Mouse (Mus musculus) intestine, embryonic 16.5 days (tissue): ENCODE data around the gene Rbm47. TPM values are rescaled to one million over a fixed set of nuclear protein-coding genes. Genes with fewer than 3 reads are reported as not detected.
"Not testable (repeated sequence)": the region's sequence is repeated elsewhere in the genome, so short reads cannot be mapped to it uniquely, and the experiment has no call there.

Source experiments
- ATAC-seq: fragments of 200-750 bp; cut with Nextera tagmentation; 2 replicates; pipeline ENCODE4 v1.8.0; 2017; ENCODE audit warnings: moderate TSS enrichment, moderate library complexity
- H3K27ac ChIP-seq: fragments of 300-500 bp; sonication (generic); 2 replicates; pipeline ENCODE4 v1.5.1; 2014; ENCODE audit warnings: mild to moderate bottlenecking, low read length
- H3K27me3 ChIP-seq: fragments of 300-500 bp; sonication (generic); replicated peaks from 2 replicates; pipeline ENCODE4 v1.6.1; 2014; ENCODE audit warnings: low read length, control low read depth, mixed read lengths; ENCODE audit not compliant: control insufficient read depth, insufficient read depth
- H3K36me3 ChIP-seq: fragments of 300-500 bp; sonication (generic); 2 replicates; pipeline ENCODE4 v1.6.1; 2014; ENCODE audit warnings: low read length, control low read depth; ENCODE audit not compliant: control insufficient read depth, insufficient read depth
- H3K4me1 ChIP-seq: fragments of 300-500 bp; sonication (generic); 2 replicates; pipeline ENCODE4 v1.6.1; 2014; ENCODE audit warnings: low read length, control low read depth, mixed read lengths; ENCODE audit not compliant: control insufficient read depth, insufficient read depth
- H3K4me2 ChIP-seq: fragments of 300-500 bp; sonication (generic); 2 replicates; pipeline ENCODE4 v1.6.1; 2014; ENCODE audit warnings: low read depth, low read length, control low read depth
- H3K4me3 ChIP-seq: fragments of 300-500 bp; sonication (generic); 2 replicates; pipeline ENCODE4 v1.5.1; 2014; ENCODE audit warnings: mild to moderate bottlenecking, low read length
- H3K9ac ChIP-seq: fragments of 300-500 bp; sonication (generic); 2 replicates; pipeline ENCODE4 v1.6.1; 2014; ENCODE audit warnings: low read depth, low read length
- H3K9me3 ChIP-seq: fragments of 300-500 bp; sonication (generic); 2 replicates; pipeline ENCODE4 v1.6.1; 2016; ENCODE audit warnings: low read length, control low read depth; ENCODE audit not compliant: control insufficient read depth
- WGBS: fragments of 180-500 bp; shearing (Covaris S2); extraction: QIAGEN DNeasy Blood & Tissue Kit; methylation state at CpG from one replicate; pipeline ENCODE4 v1.1.7; 2014; 5-methylcytosine and 5-hydroxymethylcytosine counted together
- polyA plus RNA-seq: library from polyadenylated mRNA; unstranded; fragments of >200 nt; fragmentation: Nextera tagmentation; extraction: Ambion mirVana; gene quantifications from 2 replicates; pipeline ENCODE4 v1.2.1, GENCODE M21; 2015

Rbm47 gene
- polyA plus RNA-seq, 1 experiment from 2014 or later: 149 TPM

DNA sequence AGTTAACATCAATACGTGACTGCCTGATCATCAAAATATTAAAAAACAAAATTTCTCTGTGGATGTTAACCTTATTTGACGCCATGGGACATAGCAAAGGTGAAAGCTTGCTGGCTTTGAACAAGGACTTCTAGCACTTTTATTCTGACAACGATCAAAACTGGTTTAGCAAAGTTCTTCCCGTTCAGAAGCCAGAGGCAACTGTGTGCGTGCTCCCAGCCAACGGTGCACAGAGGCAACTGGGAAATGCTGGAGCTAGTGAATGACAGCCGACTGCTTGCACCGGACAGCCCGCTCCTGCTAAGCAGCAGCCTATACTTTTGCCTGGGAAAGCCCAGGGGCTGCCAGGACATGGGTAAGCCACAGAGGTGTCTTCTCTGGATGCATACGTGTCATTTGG lies 22.4 kb upstream of the Rbm47 start:
- ATAC-seq: no peak
- WGBS: 77% methylated on average over 10 of the region's 10 CpGs
- no peak overlapping the region for H3K4me3 ChIP-seq
- H3K4me2 ChIP-seq: no peak overlapping the region
- no peaks in the 10 kb centered on the region for H3K27me3 ChIP-seq
- H3K9ac ChIP-seq: no peak overlapping the region
- no peaks in the 10 kb centered on the region for H3K36me3 ChIP-seq
- H3K27ac ChIP-seq: no peak overlapping the region
- no peaks in the 10 kb centered on the region for H3K4me1 ChIP-seq
- no peaks in the 10 kb centered on the region for H3K9me3 ChIP-seq

DNA sequence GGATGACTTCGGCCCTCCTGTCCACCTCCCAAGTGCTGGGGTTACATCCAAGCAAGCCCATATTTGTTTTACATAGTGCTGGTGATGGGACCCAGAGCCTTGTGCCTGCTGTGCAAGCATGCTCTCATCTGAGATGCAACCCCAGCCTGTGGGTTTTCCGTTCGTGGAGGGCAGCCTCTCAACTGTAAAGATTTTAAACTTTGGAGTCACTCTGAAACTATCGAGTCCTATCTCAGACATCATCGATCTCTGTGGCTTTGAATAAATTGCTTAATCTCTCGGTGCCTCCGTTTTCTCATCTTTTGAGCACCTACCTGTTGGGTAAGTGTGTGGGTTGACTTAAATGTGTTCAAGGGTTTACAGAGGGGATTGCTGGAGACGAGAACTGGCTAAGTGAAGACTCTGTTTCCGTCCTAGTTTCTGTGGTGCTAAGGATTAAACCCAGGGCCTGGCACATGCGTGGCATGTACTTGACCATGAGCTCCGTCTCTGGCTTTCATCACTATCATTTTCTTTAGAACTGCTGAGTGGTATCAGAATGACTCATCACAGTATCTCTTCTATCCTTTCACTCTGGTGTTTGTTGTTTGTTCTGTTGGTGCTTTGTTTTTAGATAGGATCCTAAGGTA lies 20.4 kb upstream of the Rbm47 start:
- ATAC-seq: no peak
- no peak overlapping the region for H3K4me3 ChIP-seq
- no peaks in the 10 kb centered on the region for H3K36me3 ChIP-seq
- 89% methylated on average over 11 of the region's 11 CpGs for WGBS
- no peak overlapping the region for H3K27ac ChIP-seq
- no peaks in the 10 kb centered on the region for H3K4me1 ChIP-seq
- H3K9ac ChIP-seq: no peak overlapping the region
- H3K4me2 ChIP-seq: no peak overlapping the region
- H3K27me3 ChIP-seq: no peaks in the 10 kb centered on the region
- no peaks in the 10 kb centered on the region for H3K9me3 ChIP-seq

DNA sequence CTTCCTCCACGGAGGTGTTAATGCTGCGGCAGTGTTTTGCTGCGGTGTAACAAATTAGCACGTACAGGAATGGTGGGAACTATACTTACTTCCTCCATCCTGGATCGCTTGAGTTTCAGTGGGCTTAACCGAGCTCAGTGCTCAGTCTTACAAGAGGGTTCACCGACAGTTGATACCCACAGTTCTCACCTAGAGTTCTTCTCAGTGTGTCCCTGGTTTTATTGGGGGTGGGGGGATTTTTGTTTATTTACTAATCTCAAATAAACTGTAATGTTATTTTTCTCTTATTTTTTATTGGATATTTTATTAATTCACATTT lies 18.2 kb upstream of the Rbm47 start:
- no peak for ATAC-seq
- Histone ChIP-seq H3K27me3 (no peaks in the 10 kb centered on the region), H3K4me2 (no peak overlapping the region), H3K9me3 (no peaks in the 10 kb centered on the region), H3K4me3 (no peak overlapping the region), H3K4me1 (no peaks in the 10 kb centered on the region), H3K36me3 (no peaks in the 10 kb centered on the region), H3K9ac (no peak overlapping the region), H3K27ac (no peak overlapping the region)
- 77% methylated on average over 7 of the region's 7 CpGs for WGBS

DNA sequence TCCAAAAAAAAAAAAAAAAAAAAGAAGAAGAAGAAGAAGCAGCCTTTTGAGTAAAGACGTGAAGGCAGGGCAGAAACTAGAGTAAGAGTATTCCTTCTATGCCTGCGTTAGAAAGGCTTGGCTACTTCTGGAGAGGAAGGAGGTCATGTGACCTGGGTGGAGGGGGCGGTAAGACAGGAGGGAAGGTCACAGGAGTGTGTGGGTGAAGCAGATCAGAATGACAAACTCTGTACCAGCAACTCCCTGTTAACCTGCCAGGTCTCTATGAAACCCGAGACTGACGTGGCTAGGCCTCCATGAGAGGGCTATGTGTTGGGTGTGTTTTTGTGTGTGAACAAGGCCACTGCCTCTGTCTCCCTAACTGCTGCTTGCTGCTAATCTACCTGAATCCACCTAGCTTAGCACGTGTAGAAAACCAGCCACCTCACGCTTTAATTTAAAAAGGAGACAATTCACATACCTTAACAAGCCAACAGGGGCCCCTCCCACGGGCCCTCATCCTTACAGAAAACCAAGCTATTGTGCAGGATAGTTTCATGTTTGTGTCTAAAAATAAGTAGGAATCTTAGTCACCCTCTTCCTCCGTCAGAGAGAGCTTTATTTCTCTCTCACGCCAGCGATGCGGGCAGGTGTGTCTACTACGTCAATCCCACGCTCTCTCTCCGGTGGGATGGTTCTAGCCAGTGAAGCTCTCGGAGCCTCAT lies 17.7 kb upstream of the Rbm47 start:
- H3K36me3 ChIP-seq: no peaks in the 10 kb centered on the region
- no peaks in the 10 kb centered on the region for H3K27me3 ChIP-seq
- H3K4me3 ChIP-seq: no peak overlapping the region
- no peak overlapping the region for H3K9ac ChIP-seq
- H3K4me2 ChIP-seq: no peak overlapping the region
- no peak overlapping the region for H3K27ac ChIP-seq
- no peak for ATAC-seq
- H3K4me1 ChIP-seq: no peaks in the 10 kb centered on the region
- H3K9me3 ChIP-seq: no peaks in the 10 kb centered on the region
- 81% methylated on average over 16 of the region's 16 CpGs for WGBS

DNA sequence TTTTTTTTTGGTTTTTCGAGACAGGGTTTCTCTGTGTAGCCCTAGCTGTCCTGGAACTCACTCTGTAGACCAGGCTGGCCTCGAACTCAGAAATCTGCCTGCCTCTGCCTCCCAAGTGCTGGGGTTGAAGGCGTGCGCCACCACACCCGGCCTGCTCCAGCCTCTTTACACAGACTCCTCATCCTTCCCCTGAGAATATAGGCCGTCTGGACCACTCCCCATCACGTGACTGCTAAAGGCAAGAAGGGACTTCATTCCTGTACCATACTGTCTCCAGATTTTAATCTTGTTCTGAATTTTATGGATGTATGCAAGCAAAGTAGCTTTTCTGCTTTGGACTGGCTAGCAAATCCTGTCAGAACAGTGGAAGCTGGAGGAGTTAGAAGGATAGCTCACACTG lies 15.7 kb upstream of the Rbm47 start:
- not testable (repeated sequence) for H3K36me3 ChIP-seq, H3K4me1 ChIP-seq, H3K27ac ChIP-seq, H3K9ac ChIP-seq, ATAC-seq, H3K27me3 ChIP-seq, H3K9me3 ChIP-seq, H3K4me2 ChIP-seq, H3K4me3 ChIP-seq
- WGBS: 90% methylated on average over 5 of the region's 7 CpGs

DNA sequence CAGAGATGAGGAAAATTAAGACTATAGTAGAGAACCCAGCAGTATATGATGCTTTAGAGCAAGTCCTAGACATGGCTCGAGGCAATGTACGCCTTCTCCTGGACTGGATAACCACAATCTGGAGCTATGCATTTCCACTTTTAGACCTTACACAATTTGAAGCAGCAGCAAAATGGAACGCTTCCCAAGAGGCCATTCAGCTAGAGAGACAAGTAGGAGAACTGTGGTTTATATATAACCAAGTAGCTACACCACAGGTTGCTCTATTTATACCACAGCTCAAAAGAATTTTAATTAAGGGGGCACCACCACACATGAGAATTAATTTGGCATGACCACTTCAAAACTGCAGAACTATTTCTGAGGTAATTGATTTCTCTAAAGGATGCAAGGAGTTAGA lies 9.2 kb upstream of the Rbm47 start:
- WGBS: 91% methylated on average over 3 of the region's 3 CpGs
- no peak overlapping the region for H3K27ac ChIP-seq

DNA sequence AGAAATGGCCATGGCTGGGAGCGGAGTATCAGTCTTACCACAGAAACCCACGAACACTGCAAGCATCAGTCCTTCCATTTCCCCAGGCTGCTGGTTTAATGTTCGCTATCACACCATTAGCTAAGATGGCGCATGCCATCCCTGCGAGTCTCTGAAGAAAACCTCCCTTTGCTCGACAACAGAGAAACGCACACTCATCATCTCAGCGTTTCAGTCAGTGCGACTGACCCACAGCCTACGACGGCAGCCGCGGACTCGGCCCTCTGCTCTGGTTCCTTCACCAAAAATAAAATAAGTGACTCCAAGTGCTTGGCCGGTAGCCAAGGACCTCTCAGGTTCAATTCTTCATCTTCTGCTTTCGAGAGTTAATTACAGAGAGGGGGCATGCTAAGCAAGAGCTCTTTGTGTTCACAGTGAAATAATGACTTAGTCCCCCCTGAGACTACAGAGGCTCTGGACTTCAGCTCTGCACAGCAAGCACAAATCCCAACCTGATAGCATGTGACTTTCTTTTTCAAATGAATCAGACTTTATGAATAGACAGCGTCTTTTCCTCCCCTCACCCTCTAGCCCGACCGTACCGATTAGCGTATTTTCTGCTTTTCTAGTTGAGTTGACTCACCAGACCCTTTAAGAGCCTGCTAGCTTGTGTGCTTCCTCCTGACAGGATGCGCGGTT lies 1.4 kb upstream of the Rbm47 start:
- no peaks in the 10 kb centered on the region for H3K27me3 ChIP-seq
- no peak overlapping the region for H3K27ac ChIP-seq
- H3K9ac ChIP-seq: no peak overlapping the region
- H3K4me1 ChIP-seq: no peaks in the 10 kb centered on the region
- no peaks in the 10 kb centered on the region for H3K36me3 ChIP-seq
- no peaks in the 10 kb centered on the region for H3K9me3 ChIP-seq
- H3K4me2 ChIP-seq: no peak overlapping the region
- no peak for ATAC-seq
- 72% methylated on average over 23 of the region's 23 CpGs for WGBS
- H3K4me3 ChIP-seq: no peak overlapping the region

More for the DNA sequence above, 9.2 kb upstream of the Rbm47 start:
- no peak overlapping the region for H3K4me3 ChIP-seq
- no peak overlapping the region for H3K4me2 ChIP-seq
- no peaks in the 10 kb centered on the region for H3K36me3 ChIP-seq
- no peaks in the 10 kb centered on the region for H3K9me3 ChIP-seq
- no peaks in the 10 kb centered on the region for H3K4me1 ChIP-seq
- H3K27me3 ChIP-seq: no peaks in the 10 kb centered on the region
- ATAC-seq: no peak
- H3K9ac ChIP-seq: no peak overlapping the region

DNA sequence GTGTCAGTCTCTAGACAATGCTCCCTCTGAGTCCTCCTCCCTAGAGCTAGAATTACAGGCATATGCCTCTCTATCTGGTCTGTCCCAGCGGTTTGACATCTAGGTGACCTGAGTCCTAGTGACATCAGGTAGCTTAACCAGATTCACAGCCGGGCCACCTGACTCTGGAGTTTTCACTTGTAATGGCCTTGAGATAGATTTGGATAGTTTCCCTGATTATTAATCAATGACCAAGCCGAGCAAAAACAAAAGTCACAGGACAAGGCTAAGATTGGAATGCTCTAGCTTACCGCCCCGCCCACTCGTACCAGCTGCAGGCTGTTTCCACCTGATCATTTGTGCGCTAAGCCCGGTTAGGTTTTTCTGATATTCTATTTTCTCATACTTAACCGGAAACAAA lies 2.3 kb downstream of the Rbm47 start:
- H3K36me3 ChIP-seq: no peaks in the 10 kb centered on the region
- H3K9me3 ChIP-seq: no peaks in the 10 kb centered on the region
- no peak overlapping the region for H3K4me3 ChIP-seq
- H3K4me2 ChIP-seq: no peak overlapping the region
- 68% methylated on average over 9 of the region's 9 CpGs for WGBS
- no peak overlapping the region for H3K27ac ChIP-seq
- H3K27me3 ChIP-seq: no peaks in the 10 kb centered on the region
- H3K4me1 ChIP-seq: peaks cover 13% of the 10 kb centered on the region
- no peak overlapping the region for H3K9ac ChIP-seq
- ATAC-seq: no peak

DNA sequence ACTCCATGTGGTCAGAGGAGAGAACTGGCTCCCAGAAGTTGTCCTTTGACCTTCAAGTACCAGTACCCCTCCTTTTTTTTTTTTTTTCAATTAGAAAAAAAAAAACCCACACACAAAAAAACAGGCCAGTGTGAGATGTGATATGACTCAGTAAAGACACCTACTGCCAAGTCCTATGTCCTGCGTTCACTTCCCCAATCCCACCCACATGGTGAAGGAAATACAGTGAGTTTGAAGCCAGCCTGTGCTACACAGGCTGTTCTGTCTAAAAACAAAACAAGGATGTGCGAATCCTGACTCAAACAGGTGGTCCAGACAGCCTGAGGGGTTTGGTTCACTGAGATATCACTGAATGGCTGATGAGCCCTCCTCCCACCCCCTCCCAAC lies 3.8 kb downstream of the Rbm47 start:
- 85% methylated on average over 2 of the region's 2 CpGs for WGBS
- peaks cover 13% of the 10 kb centered on the region for H3K4me1 ChIP-seq
- H3K27ac ChIP-seq: no peak overlapping the region
- H3K9ac ChIP-seq: no peak overlapping the region
- H3K27me3 ChIP-seq: no peaks in the 10 kb centered on the region
- ATAC-seq: no peak
- no peak overlapping the region for H3K4me2 ChIP-seq
- H3K9me3 ChIP-seq: no peaks in the 10 kb centered on the region
- H3K4me3 ChIP-seq: no peak overlapping the region
- no peaks in the 10 kb centered on the region for H3K36me3 ChIP-seq
